Mouse (Mus musculus) MEL (cell line): ENCODE measurements at regions not wholly inside any gene's neighbourhood (a gene's known extent, or its start where the extent isn't known, plus 50 kb on each side); places are given as distances from the start of the nearest gene placed in this dataset.

Experiments used
- CHD2 ChIP-seq: IDR thresholded peaks from 2 replicates; pipeline ENCODE4 v1.6.1; 2011; ENCODE audit warnings: low read length, improper control_type of control experiment
- CTCF ChIP-seq, 3 experiments: IDR thresholded peaks in 2 of 3; conservative IDR thresholded peaks in 1 of 3; 2 replicates each; pipeline ENCODE4 v1.5.1; 2011 to 2012; ENCODE audit warnings: low read length in 3 of 3, low read depth in 2 of 3, mild to moderate bottlenecking in 2 of 3, improper control_type of control experiment in 1 of 3, inconsistent platforms in 1 of 3, mixed read lengths in 1 of 3, moderate library complexity in 1 of 3; ENCODE audit not compliant: control insufficient read depth in 1 of 3, insufficient read depth in 1 of 3, poor library complexity in 1 of 3, severe bottlenecking in 1 of 3
- EP300 ChIP-seq, 2 experiments: IDR thresholded peaks; 2 replicates each; pipeline ENCODE4 v1.6.1; 2011; ENCODE audit warnings: improper control_type of control experiment in 2 of 2, low read length in 2 of 2, low read depth in 1 of 2, mild to moderate bottlenecking in 1 of 2
- KAT2A ChIP-seq: conservative IDR thresholded peaks from 2 replicates; pipeline ENCODE4 v1.6.1; 2012; ENCODE audit warnings: low read depth, low read length, improper control_type of control experiment, inconsistent platforms
- POLR2A ChIP-seq, 2 experiments: IDR thresholded peaks; 2 replicates each; pipeline ENCODE4 v1.6.1; 2011 to 2012; ENCODE audit warnings: low read length in 2 of 2, mild to moderate bottlenecking in 2 of 2, control low read depth in 1 of 2, improper control_type of control experiment in 1 of 2, low read depth in 1 of 2, moderate library complexity in 1 of 2; ENCODE audit not compliant: control insufficient read depth in 1 of 2, insufficient read depth in 1 of 2, poor library complexity in 1 of 2
- TBP ChIP-seq: IDR thresholded peaks from 2 replicates; pipeline ENCODE4 v1.8.0; 2011; ENCODE audit warnings: low read depth, low read length, improper control_type of control experiment

GRCm38 (mm10) chr7:71464127-71464526, 112.8 kb upstream of the Gm10295 start:
- no peak for TF ChIP-seq CTCF (IDR thresholded peaks at IDR 0.05 in 2 of 3, conservative IDR thresholded peaks at IDR 0.05 in 1 of 3; ENCODE audit: control insufficient read depth in 1 of 3, insufficient read depth in 1 of 3, low read depth in 2 of 3, low read length in 3 of 3, poor library complexity in 1 of 3, severe bottlenecking in 1 of 3)
- TF ChIP-seq CHD2 = no peak
- TF ChIP-seq POLR2A (IDR thresholded peaks at IDR 0.05; ENCODE audit: control insufficient read depth in 1 of 2, insufficient read depth in 1 of 2, low read depth in 1 of 2, low read length in 2 of 2, poor library complexity in 1 of 2) = no peak
- no peak for TF ChIP-seq EP300 (IDR thresholded peaks at IDR 0.05; ENCODE audit: low read depth in 1 of 2, low read length in 2 of 2)
- no peak for TF ChIP-seq KAT2A
- no peak for TF ChIP-seq TBP
